Mouse (Mus musculus) midbrain, embryonic 10.5 days (tissue): ENCODE measurements around the gene Armc12. TPM values are rescaled to one million over a fixed set of nuclear protein-coding genes. Genes with fewer than 3 reads are reported as not detected.
A peak's percentile ranks its signal among the peaks of the same experiment; 100 is the strongest.

Experiments used
- DNase-seq: peaks from one replicate; pipeline ENCODE4 v3.0.0-alpha.2; 2017; ENCODE audit warnings: low spot score
- H3K27ac ChIP-seq: fragments of 300-500 bp; sonication (generic); replicated peaks from 2 replicates; pipeline ENCODE4 v1.5.1; 2016; ENCODE audit warnings: mild to moderate bottlenecking
- H3K27me3 ChIP-seq: fragments of 300-500 bp; sonication (generic); 2 replicates; pipeline ENCODE4 v1.6.1; 2016; ENCODE audit warnings: low read depth, mild to moderate bottlenecking; ENCODE audit not compliant: poor library complexity, severe bottlenecking
- H3K36me3 ChIP-seq: fragments of 300-500 bp; sonication (generic); 2 replicates; pipeline ENCODE4 v1.6.1; 2016; ENCODE audit warnings: mild to moderate bottlenecking, moderate library complexity
- H3K4me1 ChIP-seq: fragments of 300-500 bp; sonication (generic); 2 replicates; pipeline ENCODE4 v1.6.1; 2016
- H3K4me3 ChIP-seq: fragments of 300-500 bp; sonication (generic); 2 replicates; pipeline ENCODE4 v1.5.1; 2016; ENCODE audit warnings: mild to moderate bottlenecking, moderate library complexity
- H3K9me3 ChIP-seq: fragments of 300-500 bp; sonication (generic); replicated peaks from 2 replicates; pipeline ENCODE4 v1.6.1; 2016; ENCODE audit warnings: mild to moderate bottlenecking
- WGBS: fragments of 180-500 bp; shearing (Covaris S2); methylation state at CpG from one replicate; pipeline ENCODE4 v1.1.7; 2016; 5-methylcytosine and 5-hydroxymethylcytosine counted together
- polyA plus RNA-seq: library from polyadenylated mRNA; unstranded; fragments of >200 nt; fragmentation: Nextera tagmentation; extraction: Ambion mirVana; gene quantifications from 2 replicates; pipeline ENCODE4 v1.2.1, GENCODE M21; 2016

Armc12 gene
- polyA plus RNA-seq = not detected in 2 replicates

DNA sequence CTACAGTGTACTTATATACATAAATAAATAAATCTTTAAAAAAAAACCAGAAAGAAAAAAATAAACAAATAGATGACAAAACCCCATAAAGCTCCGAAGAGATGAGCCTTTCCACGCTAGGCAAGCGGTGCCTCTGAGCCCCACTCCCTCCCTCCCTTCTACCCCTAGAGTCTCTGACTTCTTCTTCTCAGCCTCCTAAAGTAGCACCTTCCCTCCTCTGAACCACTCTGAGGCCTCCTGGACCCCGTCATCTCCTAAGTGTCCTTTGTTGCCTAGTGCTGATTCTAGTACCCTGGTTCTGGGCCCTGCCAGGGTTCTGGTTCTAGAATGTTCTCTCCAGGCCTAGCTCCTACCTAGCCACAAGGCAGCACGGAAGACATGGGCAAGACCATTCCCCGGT, at the start of gene Armc12:
Armc12 (plus strand) TSS at position 301 of the 400 bp plus-strand sequence.
- H3K9me3 ChIP-seq = no peaks in the 10 kb centered on the region
- peaks cover 27% of the 10 kb centered on the region for H3K27me3 ChIP-seq
- 91% methylated on average over 6 of the region's 6 CpGs for WGBS
- DNase-seq = no peak
- H3K36me3 ChIP-seq = no peaks in the 10 kb centered on the region
- 0 out of 2 replicates have a peak within 1 kb of the TSS, but pooled peaks have one; percentile 35 for H3K4me3 ChIP-seq
- H3K4me1 ChIP-seq = peaks cover 15% of the 10 kb centered on the region
- H3K27ac ChIP-seq = no peak within 1 kb of the TSS

DNA sequence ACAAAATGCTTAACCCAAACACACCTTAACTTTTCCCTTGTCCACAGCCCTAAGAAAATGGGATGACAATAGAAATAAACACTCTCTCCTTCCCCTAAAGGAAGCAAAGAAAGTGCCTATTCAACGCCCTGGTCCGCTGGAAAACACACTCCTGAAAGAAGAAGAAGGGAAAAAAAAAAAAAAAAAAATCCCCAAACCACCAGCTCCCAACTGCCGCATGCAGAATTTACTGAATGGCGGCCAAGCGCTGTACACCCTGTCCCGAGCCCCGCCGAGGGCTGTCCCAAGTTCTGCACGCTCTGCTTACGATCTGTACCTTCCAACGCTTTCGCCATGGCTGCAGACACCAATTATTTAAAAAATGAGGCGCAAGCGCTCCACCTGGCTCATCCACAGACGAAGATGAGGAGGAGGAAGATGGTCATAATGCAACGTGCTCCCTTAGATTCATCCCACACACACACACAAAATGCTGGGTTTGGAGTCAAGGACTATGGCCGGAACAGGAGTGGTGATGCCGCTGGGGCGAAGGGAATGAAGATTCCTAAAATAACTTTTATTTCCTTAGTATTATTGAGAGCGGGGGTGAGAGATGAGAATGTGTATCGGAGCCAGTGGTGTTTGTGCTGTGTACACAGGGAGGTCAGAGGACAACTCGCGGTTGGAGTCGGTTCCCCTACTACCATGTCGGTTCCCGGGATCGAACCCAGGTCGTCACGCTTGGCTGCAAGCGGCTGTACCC, 45.7 kb upstream of the Armc12 start:
- Histone ChIP-seq H3K9me3 (no peaks in the 10 kb centered on the region), H3K27ac (peak overlapping the region; percentile 95), H3K4me3 (peak overlapping the region; percentile 91), H3K27me3 (no peaks in the 10 kb centered on the region), H3K36me3 (peaks cover 13% of the 10 kb centered on the region; the same call in 1 of the 2 replicates), H3K4me1 (peaks cover 21% of the 10 kb centered on the region)
- WGBS = 13% methylated on average over 30 of the region's 30 CpGs
- peak; percentile 65 for DNase-seq

DNA sequence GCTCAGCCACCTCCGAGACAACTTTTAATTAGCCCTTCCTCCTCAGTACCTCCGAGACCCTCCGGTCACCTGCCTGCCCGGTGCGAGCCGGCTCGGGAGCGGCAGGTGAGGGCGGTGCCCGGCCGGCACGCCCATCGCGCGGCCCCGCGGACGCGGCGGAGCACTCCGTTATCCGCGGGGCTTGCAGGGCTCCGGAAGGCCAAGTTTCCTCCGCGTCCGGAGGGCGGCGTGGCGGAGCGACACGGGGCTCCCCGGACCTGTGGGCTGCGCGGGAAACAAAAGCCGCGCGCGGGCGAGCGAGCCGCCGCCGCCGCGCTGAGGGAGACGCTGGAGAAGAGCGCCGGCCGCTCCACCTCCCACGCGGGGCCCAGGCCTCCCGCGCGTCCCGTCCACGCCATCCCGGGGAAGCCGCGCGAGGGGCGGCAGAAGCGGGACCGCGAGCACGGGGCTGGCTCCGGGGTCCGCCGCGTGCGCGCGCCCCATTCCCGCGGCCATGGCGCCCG, 45.1 kb upstream of the Armc12 start:
- peak overlapping the region; percentile 95 for H3K27ac ChIP-seq
- no peaks in the 10 kb centered on the region for H3K27me3 ChIP-seq
- peak overlapping the region; percentile 91 for H3K4me3 ChIP-seq
- peaks cover 9% of the 10 kb centered on the region; the same call in 1 of the 2 replicates for H3K36me3 ChIP-seq
- under 1% methylated on average over 74 of the region's 77 CpGs for WGBS
- H3K4me1 ChIP-seq = peaks cover 21% of the 10 kb centered on the region
- DNase-seq = peak; percentile 63
- no peaks in the 10 kb centered on the region for H3K9me3 ChIP-seq

DNA sequence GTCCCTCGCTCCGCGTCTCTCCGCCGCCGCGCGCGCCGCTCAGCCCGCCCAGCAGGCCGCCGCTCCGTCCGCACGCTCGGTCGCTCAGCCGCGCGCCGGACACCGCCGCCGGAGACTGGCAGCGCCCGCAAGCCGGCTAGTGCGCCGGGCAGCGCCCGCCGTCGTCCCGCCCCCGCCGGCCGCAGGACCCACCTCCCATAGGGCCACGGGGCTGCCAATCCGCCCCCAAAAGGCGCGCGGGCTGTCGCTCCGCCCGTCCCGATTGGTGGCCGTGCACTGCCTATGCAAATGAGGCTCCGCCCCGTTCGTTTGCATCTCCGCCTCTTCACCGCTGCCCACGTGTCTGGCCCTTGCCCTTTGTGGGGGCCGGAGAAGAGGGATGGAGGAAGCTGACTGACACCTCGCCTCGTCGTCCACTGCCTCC, 44.6 kb upstream of the Armc12 start:
- WGBS = under 1% methylated on average over 56 of the region's 58 CpGs
- peak; percentile 99 for DNase-seq
- Histone ChIP-seq H3K4me3 (peak overlapping the region; percentile 91), H3K27ac (peak overlapping the region; percentile 95), H3K4me1 (peaks cover 21% of the 10 kb centered on the region), H3K9me3 (no peaks in the 10 kb centered on the region), H3K27me3 (no peaks in the 10 kb centered on the region), H3K36me3 (0 out of 2 replicates have a peak, but pooled peaks cover 4% of the 10 kb centered on the region)

DNA sequence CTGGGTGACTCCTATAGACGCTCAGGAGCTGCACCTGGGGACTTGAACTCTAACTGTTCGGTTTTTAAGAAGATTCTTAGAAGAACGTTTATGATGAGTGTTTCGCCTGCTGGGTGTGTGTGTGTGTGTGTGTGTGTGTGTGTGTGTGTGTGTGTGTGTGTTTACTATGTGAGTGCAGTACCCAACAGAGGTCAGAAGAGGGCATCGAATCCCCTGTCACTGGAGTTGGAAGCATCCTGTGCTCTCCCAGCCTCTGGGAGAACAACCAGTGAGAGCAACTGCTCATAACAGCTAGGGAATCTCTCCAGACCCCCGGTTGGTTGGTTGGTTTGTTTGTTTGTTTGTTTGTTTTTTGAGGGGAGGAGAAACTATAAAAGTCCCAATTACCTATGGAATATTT, 43.9 kb upstream of the Armc12 start:
- H3K9me3 ChIP-seq = no peaks in the 10 kb centered on the region
- peak overlapping the region; percentile 95 for H3K27ac ChIP-seq
- WGBS = 82% methylated on average over 6 of the region's 6 CpGs
- peak overlapping the region; percentile 91; the same call in 1 of the 2 replicates for H3K4me3 ChIP-seq
- no peaks in the 10 kb centered on the region for H3K27me3 ChIP-seq
- no peaks in the 10 kb centered on the region for H3K36me3 ChIP-seq
- peaks cover 28% of the 10 kb centered on the region for H3K4me1 ChIP-seq
- no peak for DNase-seq

DNA sequence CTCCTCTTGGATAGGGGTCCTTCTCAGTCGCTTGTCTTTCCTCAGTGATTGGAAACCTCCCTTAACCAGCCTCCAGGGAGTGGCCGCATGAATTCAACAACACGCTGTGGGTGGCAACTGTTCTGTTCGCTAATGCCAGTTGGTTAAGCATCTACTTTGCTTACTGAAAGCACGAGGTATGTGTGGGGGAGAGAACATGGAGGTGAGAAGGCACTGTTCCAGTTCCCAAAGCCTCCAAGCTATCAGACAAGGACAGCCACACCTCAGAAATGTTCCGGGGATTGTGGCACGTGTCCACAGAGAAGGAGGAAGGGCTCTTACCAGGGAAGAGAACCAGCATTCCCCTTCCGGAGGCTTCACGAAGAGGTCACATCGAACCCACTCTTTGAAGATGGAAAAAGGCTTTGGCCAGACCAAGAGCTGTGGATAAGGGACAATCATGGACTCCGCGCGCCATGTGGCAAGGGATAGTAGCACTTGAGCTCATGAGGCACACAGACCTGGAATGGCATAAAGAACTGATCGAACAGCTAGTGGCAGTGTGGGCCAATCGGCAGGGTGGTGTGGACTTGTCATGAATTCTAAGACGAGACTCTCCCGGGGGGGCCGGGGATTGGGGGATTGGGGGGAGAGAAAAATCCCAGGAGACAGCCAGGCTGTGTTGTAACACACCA, 42.9 kb upstream of the Armc12 start:
- no peak for DNase-seq
- Histone ChIP-seq H3K9me3 (no peaks in the 10 kb centered on the region), H3K4me3 (no peak overlapping the region), H3K36me3 (no peaks in the 10 kb centered on the region), H3K4me1 (peaks cover 29% of the 10 kb centered on the region), H3K27me3 (no peaks in the 10 kb centered on the region), H3K27ac (no peak overlapping the region)
- 94% methylated on average over 18 of the region's 18 CpGs for WGBS

DNA sequence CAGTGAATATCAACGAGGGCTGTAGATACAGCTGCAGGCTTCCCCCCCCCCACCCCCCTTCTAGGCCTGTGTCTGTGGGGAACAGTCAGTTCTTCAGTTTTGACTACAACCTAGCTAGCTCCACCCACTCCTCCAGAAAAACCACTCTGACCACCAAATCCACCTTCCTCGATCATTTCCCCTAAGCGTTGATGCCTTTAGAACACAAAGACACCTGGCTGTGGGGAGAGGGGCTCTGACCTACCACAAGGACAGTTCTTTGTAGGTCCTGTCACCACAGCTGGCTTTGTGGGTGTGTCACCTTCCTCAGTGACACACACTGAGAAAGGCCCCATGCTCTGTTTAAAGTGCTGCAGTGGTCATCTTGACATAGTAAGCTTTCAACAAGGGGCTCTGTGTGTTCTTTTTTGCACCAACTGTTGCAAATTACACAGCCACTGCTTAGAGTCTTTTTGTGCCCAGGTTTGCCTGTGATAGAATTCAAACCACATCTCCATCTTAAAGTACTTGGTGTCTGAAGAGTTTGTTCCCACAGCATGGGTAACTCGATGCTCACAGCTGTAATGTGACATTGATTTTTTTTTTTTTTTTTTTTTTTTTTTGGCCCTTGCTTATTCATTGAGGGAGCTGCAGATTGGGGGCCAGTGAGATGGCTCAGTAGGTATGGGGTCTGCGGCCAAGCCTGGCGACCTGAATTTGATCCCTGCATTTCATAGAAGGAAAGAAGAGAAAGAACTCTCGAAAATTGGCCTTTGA, 42.2 kb upstream of the Armc12 start:
- no peak overlapping the region for H3K27ac ChIP-seq
- 81% methylated on average over 7 of the region's 7 CpGs for WGBS

DNA sequence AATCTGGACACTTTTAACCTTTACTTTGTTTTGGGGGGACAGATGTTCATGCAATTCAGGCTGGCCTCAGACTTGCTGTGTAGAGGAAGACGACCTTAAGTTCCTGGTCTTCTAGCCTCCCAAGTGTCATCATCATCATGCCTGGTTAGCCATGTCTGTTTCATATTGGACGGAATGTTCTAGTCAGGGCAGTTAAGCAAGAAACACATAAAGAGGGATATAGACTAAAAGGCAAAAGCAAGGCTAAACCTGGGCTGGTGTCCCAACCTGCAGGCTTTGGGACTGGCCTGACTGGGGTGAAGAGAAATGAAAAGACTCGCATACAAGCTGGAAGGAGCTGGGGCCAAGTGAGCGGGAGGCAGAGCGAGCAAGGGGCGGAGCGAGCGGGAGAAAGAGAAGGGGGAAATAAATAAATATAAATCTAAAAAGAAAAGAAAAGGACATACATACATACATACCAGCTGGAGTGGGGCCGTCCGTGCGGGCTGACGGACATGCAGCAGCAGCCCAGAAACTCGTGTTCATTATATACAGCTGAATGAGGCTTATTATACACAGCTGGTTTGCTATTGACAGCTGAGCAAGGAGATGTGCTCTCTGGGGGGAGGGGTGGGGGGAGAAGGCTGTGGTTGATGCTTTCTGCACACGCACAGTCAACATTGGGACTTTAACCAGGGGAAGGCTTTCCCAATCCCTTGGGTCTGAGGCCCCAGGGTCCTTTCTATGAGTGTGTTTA, 39.4 kb upstream of the Armc12 start:
- Histone ChIP-seq H3K27me3 (no peaks in the 10 kb centered on the region), H3K4me3 (no peak overlapping the region), H3K9me3 (no peaks in the 10 kb centered on the region), H3K4me1 (peaks cover 16% of the 10 kb centered on the region), H3K27ac (no peak overlapping the region), H3K36me3 (no peaks in the 10 kb centered on the region)
- DNase-seq = no peak
- 87% methylated on average over 14 of the region's 14 CpGs for WGBS

More for the DNA sequence above, 42.2 kb upstream of the Armc12 start:
- Histone ChIP-seq H3K27me3 (no peaks in the 10 kb centered on the region), H3K9me3 (no peaks in the 10 kb centered on the region), H3K4me1 (peaks cover 29% of the 10 kb centered on the region), H3K4me3 (no peak overlapping the region), H3K36me3 (no peaks in the 10 kb centered on the region)
- DNase-seq = no peak

DNA sequence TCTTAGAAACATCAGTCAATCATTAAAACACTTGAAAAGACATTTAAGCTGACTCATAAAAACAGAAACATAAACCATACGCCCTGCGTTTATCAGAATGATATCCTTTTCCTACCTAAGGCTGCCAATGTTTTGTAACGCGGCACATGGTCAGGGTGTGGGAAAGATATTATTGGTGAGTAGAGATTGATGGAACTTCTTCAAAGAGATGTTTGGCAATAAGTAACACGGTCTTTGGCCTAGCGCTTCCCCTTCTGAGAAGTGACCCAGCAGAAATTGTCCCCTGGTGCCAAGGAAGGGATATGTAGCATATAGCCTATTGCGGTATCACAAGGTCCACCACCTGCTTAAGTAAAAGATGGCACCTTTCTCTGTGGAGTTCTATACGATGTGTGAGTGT, 34.8 kb upstream of the Armc12 start:
- no peaks in the 10 kb centered on the region for H3K27me3 ChIP-seq
- no peak for DNase-seq
- 97% methylated on average over 8 of the region's 8 CpGs for WGBS
- no peak overlapping the region for H3K27ac ChIP-seq
- peaks cover 8% of the 10 kb centered on the region; the same call in 1 of the 2 replicates for H3K9me3 ChIP-seq
- no peaks in the 10 kb centered on the region for H3K36me3 ChIP-seq
- H3K4me1 ChIP-seq = peaks cover 9% of the 10 kb centered on the region
- H3K4me3 ChIP-seq = no peak overlapping the region

DNA sequence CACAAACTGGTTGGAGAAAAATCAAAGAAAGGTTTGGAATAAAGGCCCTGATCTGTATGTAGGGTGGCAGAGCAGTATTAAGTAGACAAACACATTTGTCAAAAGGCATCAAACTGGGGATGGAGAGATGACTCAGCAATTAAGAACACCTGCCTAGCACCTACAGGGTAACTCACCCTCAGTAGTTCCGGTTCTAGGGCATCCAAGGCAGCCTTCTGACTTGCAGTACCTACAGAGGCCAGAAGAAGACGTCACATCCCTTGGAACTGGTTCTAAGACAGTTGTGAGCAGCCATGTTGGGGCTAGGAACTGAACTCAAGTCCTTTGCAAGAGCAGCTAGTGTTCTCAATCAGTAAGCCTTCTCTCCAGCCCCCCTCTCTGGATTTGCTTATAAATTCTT, 31.4 kb upstream of the Armc12 start:
- DNase-seq = no peak
- 80% methylated on average over 2 of the region's 2 CpGs for WGBS
- Histone ChIP-seq H3K27ac (no peak overlapping the region), H3K27me3 (no peaks in the 10 kb centered on the region), H3K4me3 (no peak overlapping the region), H3K4me1 (peaks cover 7% of the 10 kb centered on the region; the same call in 1 of the 2 replicates), H3K36me3 (no peaks in the 10 kb centered on the region), H3K9me3 (peaks cover 8% of the 10 kb centered on the region; the same call in 1 of the 2 replicates)

DNA sequence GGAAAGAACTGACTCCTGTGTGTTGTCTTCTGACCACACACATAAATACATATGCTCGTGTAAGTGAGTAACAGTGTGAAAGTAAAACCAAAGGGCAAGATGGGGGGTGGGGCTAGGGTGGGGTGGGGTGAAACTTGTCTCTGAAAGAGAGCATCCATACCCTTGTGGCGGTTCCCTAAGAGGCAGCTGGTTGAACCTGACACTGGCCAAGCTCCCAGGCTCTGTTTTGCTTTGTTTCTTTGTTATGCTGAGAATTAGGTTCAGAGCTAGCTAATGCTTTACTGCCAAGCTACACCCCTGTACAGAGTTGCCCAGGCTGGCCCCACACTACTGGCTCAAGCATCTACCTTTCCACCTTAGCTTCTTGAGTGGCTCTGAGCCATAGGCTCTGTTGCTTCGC, 30.1 kb upstream of the Armc12 start:
- Histone ChIP-seq H3K4me3 (no peak overlapping the region), H3K27me3 (no peaks in the 10 kb centered on the region), H3K4me1 (peaks cover 7% of the 10 kb centered on the region; the same call in 1 of the 2 replicates), H3K36me3 (no peaks in the 10 kb centered on the region), H3K27ac (no peak overlapping the region), H3K9me3 (peaks cover 8% of the 10 kb centered on the region; the same call in 1 of the 2 replicates)
- WGBS = 85% methylated on average over 3 of the region's 3 CpGs
- DNase-seq = no peak
